Mouse (Mus musculus): ENCODE measurements around the gene a. TPM values are rescaled to one million over a fixed set of nuclear protein-coding genes. Genes with fewer than 3 reads are reported as not detected.
A peak's percentile ranks its signal among the peaks of the same experiment; 100 is the strongest.

a gene
- polyA plus RNA-seq (2011; ENCODE audit: insufficient read depth, insufficient read length, low read depth, missing spikeins), result not detected in 2 replicates

GRCm38 (mm10) chr2:154790656-154791483 lies at the start of gene a, which contains the start of gene Raly:
a (plus strand) TSS chr2:154791402.
Raly (plus strand) TSS chr2:154791096.
- no peaks in the 10 kb centered on the region for H3K27me3 ChIP-seq (ENCODE audit: control insufficient read depth, insufficient read depth, low read length, poor library complexity, severe bottlenecking)
- H3K4me3 ChIP-seq (ENCODE audit: low read depth, low read length), result peak within 1 kb of the TSS; percentile 83
- TF ChIP-seq EP300 (IDR thresholded peaks at IDR 0.05; ENCODE audit: insufficient read depth, low read depth, low read length) (0 out of 2 replicates have a peak, but pooled peaks have one; percentile 44), POLR2A (IDR thresholded peaks at IDR 0.05; ENCODE audit: insufficient read depth, low read length) (peak; percentile 48), CTCF (IDR thresholded peaks at IDR 0.05; ENCODE audit: low read depth, low read length) (no peak)
- H3K9ac ChIP-seq (ENCODE audit: low read depth, poor library complexity, severe bottlenecking), result peak within 1 kb of the TSS; percentile 98
- H3K9me3 ChIP-seq (replicated peaks; ENCODE audit: control insufficient read depth, insufficient read depth, low read length, poor library complexity, severe bottlenecking), result no peaks in the 10 kb centered on the region
- peaks cover 13% of the 10 kb centered on the region for H3K36me3 ChIP-seq (ENCODE audit: control insufficient read depth, insufficient read depth, low read length, poor library complexity, severe bottlenecking)
- H3K4me1 ChIP-seq (ENCODE audit: control insufficient read depth, insufficient read depth, low read length), result peaks cover 2% of the 10 kb centered on the region
- peak within 1 kb of the TSS; percentile 74 for H3K27ac ChIP-seq (ENCODE audit: insufficient read depth, low read length)

- Histone ChIP-seq H3K27ac (ENCODE audit: insufficient read depth, low read length) (no peak overlapping the region), H3K4me1 (ENCODE audit: control insufficient read depth, insufficient read depth, low read length) (no peaks in the 10 kb centered on the region), H3K27me3 (ENCODE audit: control insufficient read depth, insufficient read depth, low read length, poor library complexity, severe bottlenecking) (no peaks in the 10 kb centered on the region), H3K9ac (ENCODE audit: low read depth, poor library complexity, severe bottlenecking) (no peak overlapping the region), H3K4me3 (ENCODE audit: low read depth, low read length) (no peak overlapping the region), H3K9me3 (replicated peaks; ENCODE audit: control insufficient read depth, insufficient read depth, low read length, poor library complexity, severe bottlenecking) (no peaks in the 10 kb centered on the region), H3K36me3 (ENCODE audit: control insufficient read depth, insufficient read depth, low read length, poor library complexity, severe bottlenecking) (no peaks in the 10 kb centered on the region)
- TF ChIP-seq POLR2A (IDR thresholded peaks at IDR 0.05; ENCODE audit: insufficient read depth, low read length), result no peak
Observed at GRCm38 (mm10) chr2:154742911-154743819, 48.0 kb upstream of the a start.

GRCm38 (mm10) chr2:154743915-154744314 lies 47.3 kb upstream of the a start:
- Histone ChIP-seq H3K4me3 (ENCODE audit: low read depth, low read length) (no peak overlapping the region), H3K36me3 (ENCODE audit: control insufficient read depth, insufficient read depth, low read length, poor library complexity, severe bottlenecking) (no peaks in the 10 kb centered on the region), H3K27ac (ENCODE audit: insufficient read depth, low read length) (no peak overlapping the region), H3K4me1 (ENCODE audit: control insufficient read depth, insufficient read depth, low read length) (no peaks in the 10 kb centered on the region), H3K27me3 (ENCODE audit: control insufficient read depth, insufficient read depth, low read length, poor library complexity, severe bottlenecking) (no peaks in the 10 kb centered on the region), H3K9ac (ENCODE audit: low read depth, poor library complexity, severe bottlenecking) (no peak overlapping the region), H3K9me3 (replicated peaks; ENCODE audit: control insufficient read depth, insufficient read depth, low read length, poor library complexity, severe bottlenecking) (no peaks in the 10 kb centered on the region)
- TF ChIP-seq EP300 (IDR thresholded peaks at IDR 0.05; ENCODE audit: insufficient read depth, low read depth, low read length), result no peak
- no peak for TF ChIP-seq POLR2A (IDR thresholded peaks at IDR 0.05; ENCODE audit: insufficient read depth, low read length)
- TF ChIP-seq CTCF (IDR thresholded peaks at IDR 0.05; ENCODE audit: low read depth, low read length), result no peak

GRCm38 (mm10) chr2:154748383-154748782 lies 42.8 kb upstream of the a start:
- Histone ChIP-seq H3K4me3 (ENCODE audit: low read depth, low read length) (no peak overlapping the region), H3K4me1 (ENCODE audit: control insufficient read depth, insufficient read depth, low read length) (no peaks in the 10 kb centered on the region), H3K9ac (ENCODE audit: low read depth, poor library complexity, severe bottlenecking) (no peak overlapping the region), H3K27ac (ENCODE audit: insufficient read depth, low read length) (no peak overlapping the region), H3K9me3 (replicated peaks; ENCODE audit: control insufficient read depth, insufficient read depth, low read length, poor library complexity, severe bottlenecking) (no peaks in the 10 kb centered on the region), H3K36me3 (ENCODE audit: control insufficient read depth, insufficient read depth, low read length, poor library complexity, severe bottlenecking) (no peaks in the 10 kb centered on the region), H3K27me3 (ENCODE audit: control insufficient read depth, insufficient read depth, low read length, poor library complexity, severe bottlenecking) (no peaks in the 10 kb centered on the region)
- TF ChIP-seq POLR2A (IDR thresholded peaks at IDR 0.05; ENCODE audit: insufficient read depth, low read length) (no peak), CTCF (IDR thresholded peaks at IDR 0.05; ENCODE audit: low read depth, low read length) (no peak), EP300 (IDR thresholded peaks at IDR 0.05; ENCODE audit: insufficient read depth, low read depth, low read length) (no peak)

- Histone ChIP-seq H3K27me3 (ENCODE audit: control insufficient read depth, insufficient read depth, low read length, poor library complexity, severe bottlenecking) (no peaks in the 10 kb centered on the region), H3K4me1 (ENCODE audit: control insufficient read depth, insufficient read depth, low read length) (no peaks in the 10 kb centered on the region), H3K27ac (ENCODE audit: insufficient read depth, low read length) (no peak overlapping the region), H3K9me3 (replicated peaks; ENCODE audit: control insufficient read depth, insufficient read depth, low read length, poor library complexity, severe bottlenecking) (no peaks in the 10 kb centered on the region), H3K36me3 (ENCODE audit: control insufficient read depth, insufficient read depth, low read length, poor library complexity, severe bottlenecking) (no peaks in the 10 kb centered on the region), H3K4me3 (ENCODE audit: low read depth, low read length) (no peak overlapping the region), H3K9ac (ENCODE audit: low read depth, poor library complexity, severe bottlenecking) (no peak overlapping the region)
- TF ChIP-seq CTCF (IDR thresholded peaks at IDR 0.05; ENCODE audit: low read depth, low read length) (no peak), POLR2A (IDR thresholded peaks at IDR 0.05; ENCODE audit: insufficient read depth, low read length) (no peak), EP300 (IDR thresholded peaks at IDR 0.05; ENCODE audit: insufficient read depth, low read depth, low read length) (no peak)
Observed at GRCm38 (mm10) chr2:154749046-154750036, 41.9 kb upstream of the a start.

All from ES-Bruce4 (cell line).